Mouse (Mus musculus) ES-E14 (cell line): ENCODE measurements around the gene Stac. TPM values are rescaled to one million over a fixed set of nuclear protein-coding genes. Genes with fewer than 3 reads are reported as not detected.

Experiments
- DNase-seq: peaks from one replicate; pipeline ENCODE4 v3.0.0-alpha.2; 2013; ENCODE audit warnings: low read depth, low spot score
- H3K27ac ChIP-seq: 2 replicates; pipeline ENCODE4 v1.5.1; 2012; ENCODE audit warnings: low read depth, mild to moderate bottlenecking, low read length, moderate library complexity, mixed read lengths; ENCODE audit not compliant: poor library complexity, insufficient read depth, severe bottlenecking
- H3K36me3 ChIP-seq: 2 replicates; pipeline ENCODE4 v1.6.1; 2012; ENCODE audit warnings: mild to moderate bottlenecking, low read length, moderate library complexity, mixed read lengths; ENCODE audit not compliant: control insufficient read depth, poor library complexity, insufficient read depth, severe bottlenecking
- H3K4me1 ChIP-seq, 2 experiments: fragments of 150-350 bp in 1 of 2; sonication (generic) in 1 of 2; 2 replicates each; pipeline ENCODE4 v1.6.1; 2012; ENCODE audit warnings: low read length in 2 of 2, mild to moderate bottlenecking in 1 of 2, mixed read lengths in 1 of 2; ENCODE audit not compliant: control insufficient read depth in 2 of 2, insufficient read depth in 2 of 2, poor library complexity in 1 of 2
- H3K4me3 ChIP-seq, 2 experiments: fragments of 150-350 bp in 1 of 2; sonication (generic) in 1 of 2; 2 replicates each; pipeline ENCODE4 v1.5.1; 2012; ENCODE audit warnings: low read length in 2 of 2, low read depth in 1 of 2, mild to moderate bottlenecking in 1 of 2, mixed read lengths in 1 of 2; ENCODE audit not compliant: insufficient read depth in 1 of 2, poor library complexity in 1 of 2, severe bottlenecking in 1 of 2
- H3K9ac ChIP-seq: 2 replicates; pipeline ENCODE4 v1.6.1; 2012; ENCODE audit warnings: low read depth, mild to moderate bottlenecking, low read length, mixed read lengths; ENCODE audit not compliant: poor library complexity, insufficient read depth, severe bottlenecking
- H3K9me3 ChIP-seq: fragments of 150-350 bp; sonication (generic); 2 replicates; pipeline ENCODE4 v1.6.1; 2012; ENCODE audit warnings: low read depth, mild to moderate bottlenecking, low read length; ENCODE audit not compliant: control insufficient read depth, insufficient read depth
- CHD2 ChIP-seq: IDR thresholded peaks from 2 replicates; pipeline ENCODE4 v1.6.1; 2014; ENCODE audit warnings: mild to moderate bottlenecking, low read depth, low read length, inconsistent platforms
- HCFC1 ChIP-seq: IDR thresholded peaks from 2 replicates; pipeline ENCODE4 v1.6.1; 2012; ENCODE audit warnings: low read length, inconsistent platforms, borderline replicate concordance; ENCODE audit not compliant: insufficient read depth
- MAFK ChIP-seq: IDR thresholded peaks from 2 replicates; pipeline ENCODE4 v1.6.1; 2014; ENCODE audit warnings: mild to moderate bottlenecking, low read depth, low read length, inconsistent platforms; ENCODE audit not compliant: insufficient read depth
- ZC3H11A ChIP-seq: IDR thresholded peaks from 2 replicates; pipeline ENCODE4 v1.6.1; 2012; ENCODE audit warnings: low read depth, mild to moderate bottlenecking, inconsistent platforms, low read length, borderline replicate concordance
- ZNF384 ChIP-seq: IDR thresholded peaks from 2 replicates; pipeline ENCODE4 v1.6.1; 2012; ENCODE audit warnings: low read depth, low read length, inconsistent platforms
- in situ Hi-C, 2 experiments: fragments of 600-800 bp; cut with MboI; formaldehyde crosslinking; loops; one replicate each; pipeline ENCODE4 v1.15.1; 2025; ENCODE audit warnings: low sequenced_read_pairs in 2 of 2, inconsistent platforms in 1 of 2; ENCODE audit not compliant: unreplicated experiment in 2 of 2
- total RNA-seq: library from RNA; depleted of rRNA; stranded (reverse); fragments of 300-350 nt; gene quantifications from 2 replicates; pipeline ENCODE4 v1.2.3, GENCODE M21; 2012

The Stac gene
- total RNA-seq, 1 experiment: 0.45 TPM

GRCm38 (mm10) chr9:111621191-111621590 is 69.0 kb downstream of the Stac start:
- Histone ChIP-seq H3K36me3 (no peaks in the 10 kb centered on the region), H3K4me1 (no peaks in the 10 kb centered on the region), H3K9ac (no peak overlapping the region), H3K4me3 (no peak overlapping the region), H3K27ac (no peak overlapping the region), H3K9me3 (no peaks in the 10 kb centered on the region)
- DNase-seq: no peak
- in situ Hi-C loops: no loop called here
- TF ChIP-seq HCFC1 (no peak), CHD2 (no peak), ZC3H11A (no peak), ZNF384 (no peak), MAFK (no peak)

GRCm38 (mm10) chr9:111611341-111611740 is 78.8 kb downstream of the Stac start:
- no peaks in the 10 kb centered on the region for H3K36me3 ChIP-seq
- TF ChIP-seq CHD2 (no peak), MAFK (no peak), ZNF384 (no peak), HCFC1 (no peak), ZC3H11A (no peak)
- no peak overlapping the region for H3K27ac ChIP-seq
- in situ Hi-C loops: no loop called here
- H3K4me1 ChIP-seq: no peaks in the 10 kb centered on the region
- H3K4me3 ChIP-seq: no peak overlapping the region
- no peaks in the 10 kb centered on the region for H3K9me3 ChIP-seq
- no peak overlapping the region for H3K9ac ChIP-seq
- no peak for DNase-seq

DNA sequence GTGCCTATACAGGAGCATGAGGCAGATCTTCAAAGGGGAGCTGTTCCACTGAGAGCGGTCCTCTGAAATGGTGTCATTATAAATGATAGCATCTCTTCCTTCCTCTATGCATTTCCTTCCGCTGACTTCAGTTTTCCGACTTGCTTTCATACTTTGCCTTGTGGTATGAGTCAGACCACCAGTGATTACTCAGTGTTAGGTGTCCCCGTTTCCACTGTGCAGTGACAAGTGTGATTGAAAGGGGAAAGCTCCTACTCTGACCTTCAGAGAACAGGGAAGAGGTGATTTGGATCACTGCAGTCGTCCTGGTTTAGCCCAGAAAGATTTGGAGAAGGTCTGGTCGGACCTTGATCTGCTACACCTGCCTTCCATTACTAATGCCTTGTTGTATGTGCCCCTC is 81.4 kb downstream of the Stac start:
- in situ Hi-C loops: no loop called here
- Histone ChIP-seq H3K27ac (no peak overlapping the region), H3K4me1 (no peaks in the 10 kb centered on the region), H3K36me3 (no peaks in the 10 kb centered on the region), H3K9me3 (no peaks in the 10 kb centered on the region), H3K9ac (no peak overlapping the region), H3K4me3 (no peak overlapping the region)
- no peak for DNase-seq
- TF ChIP-seq ZNF384 (no peak), CHD2 (no peak), ZC3H11A (no peak), MAFK (no peak), HCFC1 (no peak)

GRCm38 (mm10) chr9:111606603-111607002 is 83.5 kb downstream of the Stac start:
- in situ Hi-C loops: no loop called here
- Histone ChIP-seq H3K27ac (no peak overlapping the region), H3K9ac (no peak overlapping the region), H3K36me3 (no peaks in the 10 kb centered on the region), H3K4me3 (no peak overlapping the region), H3K4me1 (no peaks in the 10 kb centered on the region), H3K9me3 (no peaks in the 10 kb centered on the region)
- no peak for DNase-seq
- TF ChIP-seq CHD2: no peak
- TF ChIP-seq ZNF384: no peak
- no peak for TF ChIP-seq HCFC1
- no peak for TF ChIP-seq ZC3H11A
- no peak for TF ChIP-seq MAFK

- Histone ChIP-seq H3K4me3 (no peak overlapping the region), H3K9me3 (no peaks in the 10 kb centered on the region), H3K36me3 (no peaks in the 10 kb centered on the region), H3K9ac (no peak overlapping the region), H3K27ac (no peak overlapping the region), H3K4me1 (no peaks in the 10 kb centered on the region)
- no peak for DNase-seq
- in situ Hi-C loops: no loop called here
- TF ChIP-seq MAFK (no peak), ZNF384 (no peak), HCFC1 (no peak), CHD2 (no peak), ZC3H11A (no peak)
These were observed 102.6 kb downstream of the Stac start for GRCm38 (mm10) chr9:111587527-111587926.
